Mouse (Mus musculus) myocyte (in vitro differentiated cells): ENCODE results near the gene Pdk1. TPM values are rescaled to one million over a fixed set of nuclear protein-coding genes. Genes with fewer than 3 reads are reported as not detected.

Experiments used
- H3K27me3 ChIP-seq: one replicate; pipeline ENCODE4 v1.6.1; 2011; ENCODE audit not compliant: control insufficient read depth, insufficient read depth, insufficient read length
- H3K36me3 ChIP-seq: one replicate; pipeline ENCODE4 v1.6.1; 2011; ENCODE audit not compliant: control insufficient read depth, insufficient read depth
- H3K4me2 ChIP-seq: one replicate; pipeline ENCODE4 v1.6.1; 2011; ENCODE audit warnings: low read depth, control low read depth
- H3K4me3 ChIP-seq: one replicate; pipeline ENCODE4 v1.5.1; 2011; ENCODE audit warnings: mild to moderate bottlenecking, control low read depth, moderate library complexity
- H3K79me2 ChIP-seq: one replicate; pipeline ENCODE4 v1.6.1; 2011; ENCODE audit not compliant: control insufficient read depth, insufficient read depth
- H3ac ChIP-seq: one replicate; pipeline ENCODE4 v1.6.1; 2011; ENCODE audit not compliant: control insufficient read depth, insufficient read length
- CEBPB ChIP-seq: IDR thresholded peaks from 2 replicates; pipeline ENCODE4 v1.6.1; 2011; ENCODE audit warnings: mild to moderate bottlenecking, moderate library complexity; ENCODE audit not compliant: poor library complexity, insufficient read depth, severe bottlenecking
- E2F4 ChIP-seq: IDR thresholded peaks from one replicate; pipeline ENCODE4 v1.6.1; 2011; ENCODE audit warnings: mild to moderate bottlenecking, control low read depth, moderate library complexity; ENCODE audit not compliant: insufficient read depth
- MAX ChIP-seq: IDR thresholded peaks from one replicate; pipeline ENCODE4 v1.6.1; 2011; ENCODE audit warnings: low read depth, mild to moderate bottlenecking, control low read depth
- MYOD1 ChIP-seq, 3 experiments: IDR thresholded peaks; one replicate each; pipeline ENCODE4 v1.6.1; 2011; ENCODE audit warnings: control low read depth in 2 of 3, low read depth in 2 of 3, mild to moderate bottlenecking in 2 of 3, moderate library complexity in 1 of 3; ENCODE audit not compliant: insufficient read length in 2 of 3, control insufficient read depth in 1 of 3
- MYOG ChIP-seq, 3 experiments: IDR thresholded peaks; one replicate each; pipeline ENCODE4 v1.6.1; 2011; ENCODE audit warnings: control low read depth in 2 of 3, low read depth in 2 of 3, mild to moderate bottlenecking in 2 of 3; ENCODE audit not compliant: insufficient read length in 2 of 3, control insufficient read depth in 1 of 3, insufficient read depth in 1 of 3
- POLR2A ChIP-seq: IDR thresholded peaks from one replicate; pipeline ENCODE4 v1.6.1; 2011; ENCODE audit warnings: low read depth, mild to moderate bottlenecking, control low read depth, moderate library complexity; ENCODE audit not compliant: insufficient read length
- POLR2AphosphoS2 ChIP-seq: IDR thresholded peaks from one replicate; pipeline ENCODE4 v1.6.1; 2011; ENCODE audit warnings: low read depth, control low read depth; ENCODE audit not compliant: insufficient read length
- REST ChIP-seq: IDR thresholded peaks from one replicate; pipeline ENCODE4 v1.6.1; 2011; ENCODE audit warnings: mild to moderate bottlenecking, control low read depth, moderate library complexity; ENCODE audit not compliant: insufficient read depth, insufficient read length
- SRF ChIP-seq: IDR thresholded peaks from one replicate; pipeline ENCODE4 v1.6.1; 2011; ENCODE audit warnings: low read depth; ENCODE audit not compliant: control insufficient read depth, insufficient read length
- TCF12 ChIP-seq: IDR thresholded peaks from one replicate; pipeline ENCODE4 v1.6.1; 2011; ENCODE audit warnings: mild to moderate bottlenecking, control low read depth; ENCODE audit not compliant: poor library complexity, insufficient read depth, severe bottlenecking
- TCF3 ChIP-seq: IDR thresholded peaks from one replicate; pipeline ENCODE4 v1.6.1; 2011; ENCODE audit warnings: low read depth, control low read depth; ENCODE audit not compliant: insufficient read length
- USF1 ChIP-seq: IDR thresholded peaks from one replicate; pipeline ENCODE4 v1.6.1; 2011; ENCODE audit warnings: low read depth, mild to moderate bottlenecking, control low read depth, moderate library complexity
- polyA plus RNA-seq: library from polyadenylated mRNA; unstranded; fragments of >200 nt; fragmentation: generic; extraction: Trizol; gene quantifications from one replicate; pipeline ENCODE4 v1.2.1, GENCODE M21; 2012; ENCODE audit warnings: missing spikeins

The Pdk1 gene
- polyA plus RNA-seq = 17.0 TPM

- Histone ChIP-seq H3K36me3 (no peaks in the 10 kb centered on the region), H3K4me2 (peak within 1 kb of the TSS; percentile 99), H3ac (peak within 1 kb of the TSS; percentile 23), H3K27me3 (no peaks in the 10 kb centered on the region), H3K79me2 (no peaks in the 10 kb centered on the region), H3K4me3 (peak within 1 kb of the TSS; percentile 29)
- TF ChIP-seq MYOG (IDR thresholded peaks at IDR 0.05; ENCODE audit: control insufficient read depth in 1 of 3, insufficient read depth in 1 of 3, insufficient read length in 2 of 3, low read depth in 2 of 3) (peak in 1 of 3 experiments; percentile 3), POLR2AphosphoS2 (no peak), TCF12 (no peak), POLR2A (peak; percentile 55), MYOD1 (IDR thresholded peaks at IDR 0.05; ENCODE audit: control insufficient read depth in 1 of 3, insufficient read length in 2 of 3, low read depth in 2 of 3) (peak in 1 of 3 experiments; percentile 50)
Observed at GRCm38 (mm10) chr2:71872801-71873443, at the start of gene Pdk1. Gene Pdk1 (plus strand): TSS chr2:71873224.

GRCm38 (mm10) chr2:71824146-71824545 lies 48.9 kb upstream of the Pdk1 start:
- Histone ChIP-seq H3K27me3 (no peaks in the 10 kb centered on the region), H3ac (no peak overlapping the region), H3K36me3 (peaks cover 56% of the 10 kb centered on the region), H3K4me3 (no peak overlapping the region), H3K79me2 (no peaks in the 10 kb centered on the region), H3K4me2 (no peak overlapping the region)
- TF ChIP-seq USF1 (no peak), POLR2AphosphoS2 (no peak), TCF3 (no peak)

GRCm38 (mm10) chr2:71827711-71828110 lies 45.3 kb upstream of the Pdk1 start:
- Histone ChIP-seq H3K79me2 (no peaks in the 10 kb centered on the region), H3K27me3 (no peaks in the 10 kb centered on the region), H3ac (no peak overlapping the region), H3K36me3 (peaks cover 49% of the 10 kb centered on the region), H3K4me3 (no peak overlapping the region), H3K4me2 (no peak overlapping the region)
- TF ChIP-seq TCF3 (no peak), MYOD1 (IDR thresholded peaks at IDR 0.05; ENCODE audit: control insufficient read depth in 1 of 3, insufficient read length in 2 of 3, low read depth in 2 of 3) (no peak), CEBPB (no peak), SRF (no peak), E2F4 (no peak), MYOG (IDR thresholded peaks at IDR 0.05; ENCODE audit: control insufficient read depth in 1 of 3, insufficient read depth in 1 of 3, insufficient read length in 2 of 3, low read depth in 2 of 3) (no peak), POLR2A (no peak), POLR2AphosphoS2 (no peak), MAX (no peak), TCF12 (no peak), REST (no peak), USF1 (no peak)

- no peak overlapping the region for H3K4me3 ChIP-seq
- H3K4me2 ChIP-seq = no peak overlapping the region
- H3K79me2 ChIP-seq = no peaks in the 10 kb centered on the region
- TF ChIP-seq MAX = no peak
- TF ChIP-seq TCF12 = no peak
- no peak for TF ChIP-seq MYOG (IDR thresholded peaks at IDR 0.05; ENCODE audit: control insufficient read depth in 1 of 3, insufficient read depth in 1 of 3, insufficient read length in 2 of 3, low read depth in 2 of 3)
- no peak for TF ChIP-seq USF1
- no peak for TF ChIP-seq CEBPB
- no peak for TF ChIP-seq REST
- TF ChIP-seq POLR2AphosphoS2 = no peak
- no peak for TF ChIP-seq MYOD1 (IDR thresholded peaks at IDR 0.05; ENCODE audit: control insufficient read depth in 1 of 3, insufficient read length in 2 of 3, low read depth in 2 of 3)
- TF ChIP-seq POLR2A = no peak
- TF ChIP-seq E2F4 = no peak
- no peak for TF ChIP-seq TCF3
- no peak for TF ChIP-seq SRF
- no peak overlapping the region for H3ac ChIP-seq
- H3K36me3 ChIP-seq = peaks cover 48% of the 10 kb centered on the region
- H3K27me3 ChIP-seq = no peaks in the 10 kb centered on the region
Observed at GRCm38 (mm10) chr2:71828928-71829327, 44.1 kb upstream of the Pdk1 start.

- Histone ChIP-seq H3ac (no peak overlapping the region), H3K4me2 (no peak overlapping the region), H3K79me2 (no peaks in the 10 kb centered on the region), H3K36me3 (peaks cover 41% of the 10 kb centered on the region), H3K4me3 (no peak overlapping the region), H3K27me3 (no peaks in the 10 kb centered on the region)
- TF ChIP-seq TCF12 (no peak), MAX (no peak), REST (no peak), TCF3 (no peak), USF1 (no peak), SRF (no peak), MYOD1 (IDR thresholded peaks at IDR 0.05; ENCODE audit: control insufficient read depth in 1 of 3, insufficient read length in 2 of 3, low read depth in 2 of 3) (no peak), CEBPB (no peak), MYOG (IDR thresholded peaks at IDR 0.05; ENCODE audit: control insufficient read depth in 1 of 3, insufficient read depth in 1 of 3, insufficient read length in 2 of 3, low read depth in 2 of 3) (no peak), POLR2A (no peak)
Observed at GRCm38 (mm10) chr2:71833626-71834025, 39.4 kb upstream of the Pdk1 start.

- H3K4me2 ChIP-seq = no peak overlapping the region
- H3K27me3 ChIP-seq = no peaks in the 10 kb centered on the region
- peaks cover 37% of the 10 kb centered on the region for H3K36me3 ChIP-seq
- no peak for TF ChIP-seq TCF12
- TF ChIP-seq MAX = no peak
- TF ChIP-seq TCF3 = no peak
- TF ChIP-seq MYOG (IDR thresholded peaks at IDR 0.05; ENCODE audit: control insufficient read depth in 1 of 3, insufficient read depth in 1 of 3, insufficient read length in 2 of 3, low read depth in 2 of 3) = no peak
- H3K4me3 ChIP-seq = no peak overlapping the region
- no peak overlapping the region for H3ac ChIP-seq
- H3K79me2 ChIP-seq = no peaks in the 10 kb centered on the region
Observed at GRCm38 (mm10) chr2:71834371-71834770, 38.7 kb upstream of the Pdk1 start.
